16 mouse cellular contexts compared by ENCODE assay signal in the genomic region with DNA sequence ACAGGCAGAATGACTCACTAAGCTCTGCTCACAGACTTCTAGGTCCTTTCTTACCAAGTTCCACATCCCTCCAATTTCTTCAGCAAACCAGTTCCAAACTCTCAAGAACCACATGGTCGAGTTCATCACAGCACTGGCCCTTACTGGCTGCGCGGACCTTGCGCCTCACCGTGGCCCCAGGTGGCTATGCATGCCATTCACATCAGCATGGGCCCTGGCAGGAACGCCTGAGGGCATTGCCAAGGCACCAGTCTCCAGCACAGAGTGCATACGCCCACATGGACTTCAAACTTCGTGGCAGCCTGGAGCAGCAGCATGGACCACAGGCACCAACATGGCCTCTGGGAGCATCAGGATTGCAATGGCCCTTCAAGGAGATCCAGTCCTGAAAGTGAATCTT. TPM values are rescaled to one million over a fixed set of nuclear protein-coding genes. Genes with fewer than 3 reads are reported as not detected.
A peak's percentile ranks its signal among the peaks of the same experiment; 100 is the strongest.
DNase-seq lines count a peak whose midpoint lies in the region; ATAC-seq and TF ChIP-seq lines count a peak whose summit lies in the region.
"Had no signal": no experiment of that assay in that cellular context is flagged by ENCODE, and none has a peak within 500 bp of the region (broad histone marks: within the 10 kb centered on the region; RNA-seq: fewer than 3 reads in every experiment).

No protein-coding gene starts in this region.

- peak; percentile 24 for DNase-seq in hindbrain, postnatal 0 days (ENCODE audit: low spot score)
- no peak for DNase-seq in hindbrain, embryonic 10.5 days (ENCODE audit: low spot score)
- peak; percentile 14 for DNase-seq in cerebellum, adult 8-10 months
- DNase-seq in midbrain, embryonic 11.5 days (ENCODE audit: low spot score, missing footprints): no peak
- no peak for DNase-seq in layer of hippocampus, postnatal 10 days (ENCODE audit: low spot score in 2 of 2)
- DNase-seq in left cerebral cortex, postnatal 36 days (ENCODE audit: low spot score in 2 of 2): no peak
- DNase-seq: adrenal gland, postnatal 10 days; heart, postnatal 14 days; thymus, postnatal 36 days had no signal

- H3K4me1 ChIP-seq in hindbrain, postnatal 0 days (ENCODE audit: insufficient read depth, low read length): peaks cover 6% of the 10 kb centered on the region; the same call in 1 of the 2 replicates
- peaks cover 7% of the 10 kb centered on the region for H3K4me1 ChIP-seq in hindbrain, embryonic 10.5 days (replicated peaks)
- H3K4me1 ChIP-seq in ES-Bruce4 (ENCODE audit: control insufficient read depth, insufficient read depth, low read length): no peaks in the 10 kb centered on the region
- H3K4me1 ChIP-seq in kidney, embryonic 16.5 days (ENCODE audit: insufficient read depth, low read length): peaks cover 9% of the 10 kb centered on the region; the same call in 1 of the 2 replicates
- peaks cover 5% of the 10 kb centered on the region for H3K4me1 ChIP-seq in midbrain, embryonic 11.5 days (ENCODE audit: control insufficient read depth, insufficient read depth, low read length)

- H3K9me3 ChIP-seq in hindbrain, postnatal 0 days (ENCODE audit: low read length): no peaks in the 10 kb centered on the region
- H3K9me3 ChIP-seq in hindbrain, embryonic 10.5 days: no peaks in the 10 kb centered on the region
- no peaks in the 10 kb centered on the region for H3K9me3 ChIP-seq in ES-Bruce4 (replicated peaks; ENCODE audit: control insufficient read depth, insufficient read depth, low read length, poor library complexity, severe bottlenecking)
- H3K9me3 ChIP-seq in kidney, embryonic 16.5 days (ENCODE audit: low read length): no peaks in the 10 kb centered on the region
- H3K9me3 ChIP-seq in midbrain, embryonic 11.5 days (ENCODE audit: control insufficient read depth, low read length): no peaks in the 10 kb centered on the region
- H3K9me3 ChIP-seq: embryonic facial prominence, embryonic 15.5 days; lung, embryonic 15.5 days; midbrain, embryonic 15.5 days; neural tube, embryonic 15.5 days had no signal

- H3K4me3 ChIP-seq in hindbrain, postnatal 0 days (ENCODE audit: low read length): no peak overlapping the region
- H3K4me3 ChIP-seq in hindbrain, embryonic 10.5 days: no peak overlapping the region
- H3K4me3 ChIP-seq in ES-Bruce4 (ENCODE audit: low read depth, low read length): no peak overlapping the region
- H3K4me3 ChIP-seq in kidney, embryonic 16.5 days (ENCODE audit: low read length): no peak overlapping the region
- H3K4me3 ChIP-seq in midbrain, embryonic 11.5 days (ENCODE audit: low read depth, low read length): no peak overlapping the region
- H3K4me3 ChIP-seq: embryonic facial prominence, embryonic 15.5 days; lung, embryonic 15.5 days; midbrain, embryonic 15.5 days; neural tube, embryonic 15.5 days had no signal

- TF ChIP-seq POLR2A in ES-Bruce4 (IDR thresholded peaks at IDR 0.05; ENCODE audit: insufficient read depth, low read length): no peak

- 0 out of 2 replicates have a peak, but pooled peaks have one; percentile 59 for ATAC-seq in hindbrain, postnatal 0 days
- ATAC-seq in kidney, embryonic 16.5 days (ENCODE audit: low FRiP score, low TSS enrichment): 0 out of 2 replicates have a peak, but pooled peaks have one; percentile 40
- no peak for ATAC-seq in midbrain, embryonic 11.5 days (ENCODE audit: low FRiP score)
- ATAC-seq: midbrain, embryonic 15.5 days; Patski had no signal

- H3K27me3 ChIP-seq in hindbrain, postnatal 0 days (ENCODE audit: insufficient read depth, low read length): no peaks in the 10 kb centered on the region
- H3K27me3 ChIP-seq in hindbrain, embryonic 10.5 days (ENCODE audit: insufficient read depth, poor library complexity, severe bottlenecking): no peaks in the 10 kb centered on the region
- H3K27me3 ChIP-seq in ES-Bruce4 (ENCODE audit: control insufficient read depth, insufficient read depth, low read length, poor library complexity, severe bottlenecking): no peaks in the 10 kb centered on the region
- H3K27me3 ChIP-seq in kidney, embryonic 16.5 days (ENCODE audit: insufficient read depth, low read length): no peaks in the 10 kb centered on the region
- H3K27me3 ChIP-seq in midbrain, embryonic 11.5 days (ENCODE audit: control insufficient read depth, insufficient read depth, low read length): no peaks in the 10 kb centered on the region
- H3K27me3 ChIP-seq: embryonic facial prominence, embryonic 15.5 days; lung, embryonic 15.5 days; midbrain, embryonic 15.5 days; neural tube, embryonic 15.5 days had no signal

- no peaks in the 10 kb centered on the region for H3K36me3 ChIP-seq in hindbrain, postnatal 0 days (ENCODE audit: insufficient read depth, low read length)
- H3K36me3 ChIP-seq in hindbrain, embryonic 10.5 days: no peaks in the 10 kb centered on the region
- H3K36me3 ChIP-seq in ES-Bruce4 (ENCODE audit: control insufficient read depth, insufficient read depth, low read length, poor library complexity, severe bottlenecking): no peaks in the 10 kb centered on the region
- no peaks in the 10 kb centered on the region for H3K36me3 ChIP-seq in kidney, embryonic 16.5 days (ENCODE audit: insufficient read depth, low read length)
- no peaks in the 10 kb centered on the region for H3K36me3 ChIP-seq in midbrain, embryonic 11.5 days (ENCODE audit: control insufficient read depth, insufficient read depth, low read length)
- H3K36me3 ChIP-seq: embryonic facial prominence, embryonic 15.5 days; lung, embryonic 15.5 days; midbrain, embryonic 15.5 days; neural tube, embryonic 15.5 days had no signal

- no peak overlapping the region for H3K27ac ChIP-seq in hindbrain, postnatal 0 days
- H3K27ac ChIP-seq in hindbrain, embryonic 10.5 days: no peak overlapping the region
- no peak overlapping the region for H3K27ac ChIP-seq in ES-Bruce4 (ENCODE audit: insufficient read depth, low read length)
- H3K27ac ChIP-seq in kidney, embryonic 16.5 days (ENCODE audit: low read length): no peak overlapping the region
- H3K27ac ChIP-seq in midbrain, embryonic 11.5 days (ENCODE audit: low read depth, low read length): no peak overlapping the region
- H3K27ac ChIP-seq: embryonic facial prominence, embryonic 15.5 days; lung, embryonic 15.5 days; midbrain, embryonic 15.5 days; neural tube, embryonic 15.5 days had no signal

- intact Hi-C loops in left cerebral cortex, postnatal 36 days (cut with DNase I): no loop called here

- no peak overlapping the region for H3K9ac ChIP-seq in hindbrain, postnatal 0 days (replicated peaks; ENCODE audit: low read length)
- no peak overlapping the region for H3K9ac ChIP-seq in ES-Bruce4 (ENCODE audit: low read depth, poor library complexity, severe bottlenecking)
- no peak overlapping the region for H3K9ac ChIP-seq in kidney, embryonic 16.5 days (replicated peaks; ENCODE audit: low read length)
- H3K9ac ChIP-seq in midbrain, embryonic 11.5 days (ENCODE audit: low read length): no peak overlapping the region
- H3K9ac ChIP-seq: embryonic facial prominence, embryonic 15.5 days; lung, embryonic 15.5 days; midbrain, embryonic 15.5 days; neural tube, embryonic 15.5 days had no signal

- peak; percentile 29; the same call in 1 of the 2 replicates for TF ChIP-seq CTCF in hindbrain, postnatal 0 days (IDR thresholded peaks at IDR 0.05; ENCODE audit: low read depth)
- peak; percentile 14 for TF ChIP-seq CTCF in ES-Bruce4 (IDR thresholded peaks at IDR 0.05; ENCODE audit: low read depth, low read length)

- H3K4me2 ChIP-seq in hindbrain, postnatal 0 days (ENCODE audit: low read depth, low read length): no peak overlapping the region
- H3K4me2 ChIP-seq in kidney, embryonic 16.5 days (replicated peaks; ENCODE audit: low read depth, low read length): no peak overlapping the region
- H3K4me2 ChIP-seq in midbrain, embryonic 11.5 days: no peak overlapping the region
- H3K4me2 ChIP-seq: embryonic facial prominence, embryonic 15.5 days; lung, embryonic 15.5 days; midbrain, embryonic 15.5 days; neural tube, embryonic 15.5 days had no signal

- WGBS in hindbrain, postnatal 0 days: 51% methylated on average over 8 of the region's 8 CpGs
- 62% methylated on average over 8 of the region's 8 CpGs for WGBS in hindbrain, embryonic 10.5 days
- 64% methylated on average over 8 of the region's 8 CpGs for WGBS in kidney, embryonic 16.5 days
- 62% methylated on average over 8 of the region's 8 CpGs for WGBS in midbrain, embryonic 11.5 days

- TF ChIP-seq EP300 in ES-Bruce4 (IDR thresholded peaks at IDR 0.05; ENCODE audit: insufficient read depth, low read depth, low read length): no peak

RNA-seq across cellular contexts. Expression of a gene that starts 5.7 kb away (rescaled TPM):
- 128 and 138 TPM in 2 replicates for total RNA-seq in hindbrain, postnatal 0 days (2014; rRNA removed)
- polyA plus RNA-seq in hindbrain, postnatal 0 days (2015; fragmentation: Nextera tagmentation; extraction: Ambion mirVana): 26.1 and 28.7 TPM in 2 replicates
- 53.6 and 58.3 TPM in 2 replicates for polyA plus RNA-seq in hindbrain, embryonic 10.5 days (2016; fragmentation: Nextera tagmentation; extraction: Ambion mirVana)
- polyA plus RNA-seq in ES-Bruce4 (2011; ENCODE audit: insufficient read depth, insufficient read length, low read depth, missing spikeins): 415 and 422 TPM in 2 replicates
- polyA plus RNA-seq in kidney, embryonic 16.5 days (2015; fragmentation: Nextera tagmentation; extraction: Ambion mirVana): 27.7 and 41.9 TPM in 2 replicates
- 76.3 and 81.3 TPM in 2 replicates for polyA plus RNA-seq in midbrain, embryonic 11.5 days (2014; fragmentation: Nextera tagmentation; extraction: Ambion mirVana)
- total RNA-seq in layer of hippocampus, postnatal 10 days (2021): 100 to 1,000 TPM; 137 to 143 TPM
- 100 to 1,000 TPM; 117 to 119 TPM for total RNA-seq in left cerebral cortex, postnatal 36 days (2021)

Comparison
In these comparisons a context has a peak if more than half of its experiments do, and no peak if none do; other contexts are left out.
1. DNase-seq: peak in hindbrain, postnatal 0 days (single experiment) and cerebellum, adult 8-10 months (single experiment); none in hindbrain, embryonic 10.5 days (single experiment), midbrain, embryonic 11.5 days (single experiment), layer of hippocampus, postnatal 10 days (0 of 2) and left cerebral cortex, postnatal 36 days (0 of 2).